Mouse (Mus musculus) liver, embryonic 14.5 days (tissue): Measurements from ENCODE around the gene Sult5a1.

Experiments used
- CTCF ChIP-seq: IDR thresholded peaks from 2 replicates; pipeline ENCODE4 v1.5.1; 2016; ENCODE audit warnings: antibody characterized with exemption, low read depth, control low read depth
- EP300 ChIP-seq: IDR thresholded peaks from 2 replicates; pipeline ENCODE4 v1.6.1; 2016; ENCODE audit warnings: antibody characterized with exemption, low read depth

GRCm38 (mm10) chr8:123135806-123136205, 22.3 kb downstream of the Sult5a1 start:
- TF ChIP-seq CTCF (no peak), EP300 (no peak)
